Mouse (Mus musculus): Measurements from ENCODE around the gene Map3k9. TPM values are rescaled to one million over a fixed set of nuclear protein-coding genes. Genes with fewer than 3 reads are reported as not detected.

The Map3k9 gene
- polyA plus RNA-seq, 1 experiment from 2014 or later = 0.60 TPM

DNA sequence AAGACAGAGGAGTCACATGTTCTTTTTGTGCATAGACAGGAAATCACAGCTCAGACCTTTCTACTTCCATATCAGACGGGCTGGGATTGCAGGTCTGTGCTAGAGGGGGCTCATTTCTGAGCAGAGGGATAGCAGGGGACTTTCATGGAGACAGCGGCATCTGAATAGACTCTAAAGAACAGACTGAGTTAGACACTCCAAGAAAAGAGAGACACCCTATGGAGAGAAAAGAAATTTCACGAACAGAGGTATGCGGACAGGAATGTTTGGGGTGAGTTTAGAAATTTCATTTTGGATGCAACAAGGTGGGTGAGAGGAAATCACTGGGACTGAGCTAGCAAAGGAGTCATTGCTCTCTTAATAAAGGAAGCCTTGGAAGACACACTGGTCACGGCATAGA, 93.1 kb downstream of the Map3k9 start:
- H3K36me3 ChIP-seq (ENCODE audit: control insufficient read depth, insufficient read depth, low read length) = no peaks in the 10 kb centered on the region
- H3K27ac ChIP-seq (replicated peaks; ENCODE audit: low read depth, low read length) = no peak overlapping the region
- no peak overlapping the region for H3K4me3 ChIP-seq (ENCODE audit: low read depth, low read length)
- H3K4me2 ChIP-seq (ENCODE audit: low read depth, severe bottlenecking) = no peak overlapping the region
- no peaks in the 10 kb centered on the region for H3K4me1 ChIP-seq (ENCODE audit: control insufficient read depth, insufficient read depth, low read length)
- no peak overlapping the region for H3K9ac ChIP-seq (ENCODE audit: low read length)
- DNase-seq (ENCODE audit: low spot score) (no peak), ATAC-seq (ENCODE audit: insufficient number of reproducible peaks, low FRiP score, low TSS enrichment, low read depth) (no peak)
- H3K27me3 ChIP-seq (ENCODE audit: control insufficient read depth, insufficient read depth, low read length) = no peaks in the 10 kb centered on the region
- WGBS = 91% methylated on average over 5 of the region's 5 CpGs
- no peaks in the 10 kb centered on the region for H3K9me3 ChIP-seq (ENCODE audit: control insufficient read depth, low read length)

DNA sequence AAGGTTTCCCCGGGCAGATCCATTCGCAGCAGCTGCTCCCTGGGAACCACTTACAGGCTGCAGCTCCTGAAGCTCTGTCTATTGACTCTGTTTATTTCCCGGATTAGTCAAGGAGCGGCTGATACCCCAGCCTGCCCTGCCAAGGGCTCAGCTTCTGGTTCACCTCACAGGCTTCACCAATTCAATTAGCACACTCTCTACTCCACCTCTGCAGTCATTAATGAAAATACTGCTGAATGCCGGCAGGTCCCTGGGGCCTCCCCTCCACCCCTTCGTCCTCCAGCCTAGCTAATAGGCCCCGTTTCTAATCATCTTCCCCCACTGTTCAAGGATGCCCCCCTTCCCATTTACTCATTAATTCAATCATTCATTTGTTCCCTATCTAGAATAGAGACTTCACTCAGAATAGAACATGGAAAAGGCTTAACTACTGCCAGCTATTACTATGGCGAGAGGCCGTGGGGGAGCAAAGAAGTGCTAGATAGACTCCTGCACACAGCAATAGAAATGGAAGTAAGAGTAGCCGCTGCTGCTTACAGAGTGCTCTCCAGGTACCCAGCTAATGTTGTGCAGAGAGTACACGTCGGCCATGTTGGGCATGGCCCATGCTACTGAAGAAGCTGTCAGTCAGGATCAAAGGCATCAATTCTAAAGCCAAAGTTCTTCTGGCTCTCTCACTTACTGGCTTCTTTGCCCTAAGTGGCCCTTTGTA, 94.4 kb downstream of the Map3k9 start:
- H3K9ac ChIP-seq (ENCODE audit: low read length) = no peak overlapping the region
- no peaks in the 10 kb centered on the region for H3K27me3 ChIP-seq (ENCODE audit: control insufficient read depth, insufficient read depth, low read length)
- no peak overlapping the region for H3K4me2 ChIP-seq (ENCODE audit: low read depth, severe bottlenecking)
- no peak for ATAC-seq (ENCODE audit: insufficient number of reproducible peaks, low FRiP score, low TSS enrichment, low read depth)
- H3K27ac ChIP-seq (replicated peaks; ENCODE audit: low read depth, low read length) = no peak overlapping the region
- H3K4me3 ChIP-seq (ENCODE audit: low read depth, low read length) = no peak overlapping the region
- no peak for DNase-seq (ENCODE audit: low spot score)
- H3K4me1 ChIP-seq (ENCODE audit: control insufficient read depth, insufficient read depth, low read length) = no peaks in the 10 kb centered on the region
- no peaks in the 10 kb centered on the region for H3K36me3 ChIP-seq (ENCODE audit: control insufficient read depth, insufficient read depth, low read length)
- 53% methylated on average over 12 of the region's 12 CpGs for WGBS
- no peaks in the 10 kb centered on the region for H3K9me3 ChIP-seq (ENCODE audit: control insufficient read depth, low read length)

DNA sequence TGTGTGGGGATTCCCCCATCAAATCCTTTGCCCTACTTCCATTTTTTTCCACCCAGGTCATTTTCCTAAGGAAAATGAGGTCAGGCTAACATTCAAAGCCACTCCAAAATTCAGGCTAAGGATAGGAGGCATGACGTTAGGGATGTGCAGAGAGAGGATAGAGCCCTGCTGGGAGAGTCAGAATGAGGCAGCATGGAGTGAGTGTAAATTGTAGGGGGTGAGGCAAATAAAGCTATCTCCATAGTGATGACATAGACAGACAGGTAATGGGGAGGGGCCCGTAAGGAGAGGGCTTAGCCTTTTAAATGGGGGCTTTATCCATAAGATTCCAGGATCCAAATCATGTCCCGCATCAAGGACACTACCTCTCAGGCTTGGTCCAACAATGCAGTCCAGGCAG, 95.0 kb downstream of the Map3k9 start:
- DNase-seq (ENCODE audit: low spot score) (no peak), ATAC-seq (ENCODE audit: insufficient number of reproducible peaks, low FRiP score, low TSS enrichment, low read depth) (no peak)
- WGBS = 50% methylated on average over 3 of the region's 3 CpGs
- Histone ChIP-seq H3K27me3 (ENCODE audit: control insufficient read depth, insufficient read depth, low read length) (no peaks in the 10 kb centered on the region), H3K9ac (ENCODE audit: low read length) (no peak overlapping the region), H3K27ac (replicated peaks; ENCODE audit: low read depth, low read length) (no peak overlapping the region), H3K36me3 (ENCODE audit: control insufficient read depth, insufficient read depth, low read length) (no peaks in the 10 kb centered on the region), H3K9me3 (ENCODE audit: control insufficient read depth, low read length) (no peaks in the 10 kb centered on the region), H3K4me1 (ENCODE audit: control insufficient read depth, insufficient read depth, low read length) (no peaks in the 10 kb centered on the region), H3K4me2 (ENCODE audit: low read depth, severe bottlenecking) (no peak overlapping the region), H3K4me3 (ENCODE audit: low read depth, low read length) (no peak overlapping the region)

DNA sequence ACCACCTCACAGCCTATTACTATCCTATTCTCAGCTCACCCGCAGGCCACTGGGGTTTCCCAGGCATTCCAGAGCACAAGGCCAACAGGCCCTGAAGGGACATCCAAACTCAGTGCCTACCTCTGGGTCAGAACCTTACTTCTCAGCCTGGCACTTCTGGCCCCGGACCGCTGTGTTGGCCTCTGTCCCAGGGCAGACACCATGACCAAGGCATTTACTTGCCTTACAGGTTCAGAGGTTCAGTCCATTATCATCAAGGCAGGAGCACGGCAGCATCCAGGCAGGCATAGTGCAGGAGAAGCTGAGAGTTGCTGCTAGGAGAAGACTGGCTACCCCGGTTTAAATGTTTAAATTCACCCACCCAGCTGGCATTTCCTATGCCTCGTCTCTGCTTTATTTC, 96.9 kb downstream of the Map3k9 start:
- DNase-seq (ENCODE audit: low spot score) (no peak), ATAC-seq (ENCODE audit: insufficient number of reproducible peaks, low FRiP score, low TSS enrichment, low read depth) (no peak)
- H3K4me1 ChIP-seq (ENCODE audit: control insufficient read depth, insufficient read depth, low read length) = no peaks in the 10 kb centered on the region
- 88% methylated on average over 6 of the region's 6 CpGs for WGBS
- no peaks in the 10 kb centered on the region for H3K9me3 ChIP-seq (ENCODE audit: control insufficient read depth, low read length)
- H3K36me3 ChIP-seq (ENCODE audit: control insufficient read depth, insufficient read depth, low read length) = no peaks in the 10 kb centered on the region
- no peak overlapping the region for H3K4me2 ChIP-seq (ENCODE audit: low read depth, severe bottlenecking)
- H3K4me3 ChIP-seq (ENCODE audit: low read depth, low read length) = no peak overlapping the region
- H3K9ac ChIP-seq (ENCODE audit: low read length) = no peak overlapping the region
- H3K27ac ChIP-seq (replicated peaks; ENCODE audit: low read depth, low read length) = no peak overlapping the region
- no peaks in the 10 kb centered on the region for H3K27me3 ChIP-seq (ENCODE audit: control insufficient read depth, insufficient read depth, low read length)

DNA sequence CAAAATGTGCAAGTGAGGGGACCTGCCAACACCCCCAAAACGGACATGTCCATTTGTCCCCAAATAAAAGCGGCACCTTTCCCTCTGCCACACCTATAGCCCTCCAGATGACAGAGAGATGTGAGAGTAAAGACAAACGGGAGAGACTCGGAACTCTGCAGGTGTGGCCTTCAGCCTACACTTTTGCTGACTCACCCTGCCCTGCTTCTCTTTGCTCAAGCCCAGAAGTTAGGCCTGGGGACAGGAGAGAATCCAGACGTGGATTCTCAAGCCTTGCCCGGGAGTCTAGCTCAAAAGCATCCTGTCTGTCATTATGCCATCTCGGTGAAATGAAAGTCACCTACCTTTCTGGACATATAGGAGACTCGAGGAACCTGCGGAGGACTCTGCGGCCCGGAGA, 97.6 kb downstream of the Map3k9 start:
- H3K4me3 ChIP-seq (ENCODE audit: low read depth, low read length) = no peak overlapping the region
- no peak overlapping the region for H3K9ac ChIP-seq (ENCODE audit: low read length)
- H3K27ac ChIP-seq (replicated peaks; ENCODE audit: low read depth, low read length) = no peak overlapping the region
- ATAC-seq (ENCODE audit: insufficient number of reproducible peaks, low FRiP score, low TSS enrichment, low read depth) = no peak
- no peaks in the 10 kb centered on the region for H3K4me1 ChIP-seq (ENCODE audit: control insufficient read depth, insufficient read depth, low read length)
- DNase-seq (ENCODE audit: low spot score) = no peak
- H3K36me3 ChIP-seq (ENCODE audit: control insufficient read depth, insufficient read depth, low read length) = no peaks in the 10 kb centered on the region
- no peak overlapping the region for H3K4me2 ChIP-seq (ENCODE audit: low read depth, severe bottlenecking)
- no peaks in the 10 kb centered on the region for H3K9me3 ChIP-seq (ENCODE audit: control insufficient read depth, low read length)
- H3K27me3 ChIP-seq (ENCODE audit: control insufficient read depth, insufficient read depth, low read length) = no peaks in the 10 kb centered on the region
- 65% methylated on average over 11 of the region's 11 CpGs for WGBS

DNA sequence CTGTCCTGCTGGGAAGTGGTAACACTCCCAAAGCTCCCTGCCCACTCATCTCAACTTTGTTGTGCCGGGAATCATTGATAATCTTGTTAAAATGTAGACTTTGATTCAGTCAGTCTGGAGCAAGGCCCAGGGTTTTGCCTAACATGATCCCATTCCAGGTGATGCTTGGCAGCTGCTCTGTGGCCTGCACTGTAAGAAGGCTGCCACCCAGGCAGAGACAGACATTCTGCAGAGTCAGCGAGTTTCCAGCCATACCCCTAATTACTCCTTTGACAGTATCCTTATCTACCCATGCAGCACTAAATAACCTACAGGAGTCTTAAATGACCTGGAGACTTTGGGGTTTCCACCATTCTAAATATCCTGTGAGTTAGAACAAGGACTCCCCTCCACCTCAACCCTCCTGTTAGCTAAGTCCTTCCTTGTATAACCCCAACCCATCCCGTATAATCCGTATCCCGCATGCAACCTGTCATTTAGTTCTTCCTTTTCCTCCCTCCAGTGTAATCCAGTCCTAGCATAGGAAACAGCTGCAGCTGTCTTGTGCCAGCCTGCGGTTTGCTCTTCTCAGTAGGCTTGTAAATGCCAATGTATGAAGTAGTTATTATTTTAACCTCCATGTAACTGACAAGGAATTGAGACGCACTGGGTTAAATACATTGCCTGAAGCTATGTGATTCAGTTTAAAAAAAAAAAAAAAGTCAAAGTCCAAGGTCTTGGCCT, 101.0 kb downstream of the Map3k9 start:
- Histone ChIP-seq H3K9me3 (ENCODE audit: control insufficient read depth, low read length) (no peaks in the 10 kb centered on the region), H3K9ac (ENCODE audit: low read length) (no peak overlapping the region), H3K27ac (replicated peaks; ENCODE audit: low read depth, low read length) (no peak overlapping the region), H3K4me1 (ENCODE audit: control insufficient read depth, insufficient read depth, low read length) (no peaks in the 10 kb centered on the region), H3K4me2 (ENCODE audit: low read depth, severe bottlenecking) (no peak overlapping the region), H3K4me3 (ENCODE audit: low read depth, low read length) (no peak overlapping the region), H3K36me3 (ENCODE audit: control insufficient read depth, insufficient read depth, low read length) (no peaks in the 10 kb centered on the region), H3K27me3 (ENCODE audit: control insufficient read depth, insufficient read depth, low read length) (no peaks in the 10 kb centered on the region)
- no peak for DNase-seq (ENCODE audit: low spot score)
- no peak for ATAC-seq (ENCODE audit: insufficient number of reproducible peaks, low FRiP score, low TSS enrichment, low read depth)
- WGBS = 80% methylated on average over 7 of the region's 7 CpGs

DNA sequence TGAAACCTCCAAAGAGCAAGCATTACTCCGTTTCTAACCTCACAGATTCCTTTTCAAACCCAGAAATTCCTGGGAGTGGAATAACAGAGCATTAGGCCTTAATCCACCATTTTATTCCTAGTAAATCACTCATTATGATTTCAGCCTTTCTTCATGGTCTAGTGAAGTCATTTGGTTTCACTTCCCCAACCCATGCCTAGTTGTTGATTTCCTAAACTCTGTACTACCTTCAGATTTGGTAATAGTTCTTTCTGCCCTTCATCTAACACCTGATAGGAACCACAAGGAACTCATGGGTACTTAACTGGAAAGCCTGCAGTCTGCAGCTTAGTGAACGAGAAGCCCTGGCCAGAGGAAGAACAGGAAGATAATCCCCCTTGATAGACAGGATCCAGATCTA, 105.4 kb downstream of the Map3k9 start:
- no peak overlapping the region for H3K9ac ChIP-seq (ENCODE audit: low read length)
- DNase-seq (ENCODE audit: low spot score) (no peak), ATAC-seq (ENCODE audit: insufficient number of reproducible peaks, low FRiP score, low TSS enrichment, low read depth) (no peak)
- H3K27ac ChIP-seq (replicated peaks; ENCODE audit: low read depth, low read length) = no peak overlapping the region
- H3K4me1 ChIP-seq (ENCODE audit: control insufficient read depth, insufficient read depth, low read length) = no peaks in the 10 kb centered on the region
- H3K36me3 ChIP-seq (ENCODE audit: control insufficient read depth, insufficient read depth, low read length) = no peaks in the 10 kb centered on the region
- H3K9me3 ChIP-seq (ENCODE audit: control insufficient read depth, low read length) = no peaks in the 10 kb centered on the region
- 75% methylated on average over 2 of the region's 2 CpGs for WGBS
- no peak overlapping the region for H3K4me2 ChIP-seq (ENCODE audit: low read depth, severe bottlenecking)
- no peak overlapping the region for H3K4me3 ChIP-seq (ENCODE audit: low read depth, low read length)
- H3K27me3 ChIP-seq (ENCODE audit: control insufficient read depth, insufficient read depth, low read length) = no peaks in the 10 kb centered on the region

Data from limb, embryonic 11.5 days (tissue).